Mouse (Mus musculus) T-cell, adult 2 months (primary cell): ENCODE data around the gene L3mbtl1.

ENCODE experiments used
- DNase-seq: peaks from one replicate; pipeline ENCODE4 v3.0.0; 2022; ENCODE audit warnings: low spot score

Gene L3mbtl1

DNA sequence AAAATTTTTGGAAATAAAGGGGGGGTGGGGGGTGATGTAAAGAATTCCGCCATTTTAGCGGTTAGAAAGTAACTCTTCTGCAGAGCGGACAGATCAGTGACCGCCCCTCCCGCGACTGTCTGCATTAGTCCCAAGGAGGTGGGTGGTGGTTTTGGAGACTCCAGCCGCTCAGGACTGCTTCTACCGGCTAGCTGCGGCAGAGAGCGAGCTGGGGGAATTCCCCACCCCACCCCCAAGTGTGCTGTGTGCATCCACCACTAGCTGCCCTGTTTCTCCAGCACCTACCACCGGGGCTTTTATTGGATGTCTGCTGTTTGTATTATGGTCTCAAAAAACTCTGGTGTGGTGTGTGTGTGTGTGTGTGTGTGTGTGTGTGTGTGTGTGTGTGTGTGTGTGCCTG, 659 bp downstream of the L3mbtl1 start:
- peak; percentile 10 for DNase-seq

DNA sequence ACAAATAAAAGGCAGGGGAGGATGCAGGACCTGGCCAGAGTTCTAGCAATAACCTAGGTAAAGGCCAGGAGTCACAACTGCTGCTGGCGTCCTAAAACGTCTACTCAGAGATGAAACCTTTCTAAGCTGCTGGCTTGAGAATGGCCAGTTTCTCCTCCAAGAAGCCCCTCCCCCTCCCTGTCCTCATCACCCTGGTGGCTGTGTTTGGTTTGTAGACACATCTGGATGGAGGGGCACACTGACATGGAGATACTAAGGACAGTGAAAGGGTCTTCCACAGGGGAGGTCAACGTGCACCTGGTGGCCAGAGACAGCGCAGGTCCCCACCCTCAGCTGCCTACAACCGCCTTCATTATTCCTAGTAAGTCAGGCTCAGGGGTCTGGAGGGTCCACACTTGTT, 3.7 kb downstream of the L3mbtl1 start:
- no peak for DNase-seq

DNA sequence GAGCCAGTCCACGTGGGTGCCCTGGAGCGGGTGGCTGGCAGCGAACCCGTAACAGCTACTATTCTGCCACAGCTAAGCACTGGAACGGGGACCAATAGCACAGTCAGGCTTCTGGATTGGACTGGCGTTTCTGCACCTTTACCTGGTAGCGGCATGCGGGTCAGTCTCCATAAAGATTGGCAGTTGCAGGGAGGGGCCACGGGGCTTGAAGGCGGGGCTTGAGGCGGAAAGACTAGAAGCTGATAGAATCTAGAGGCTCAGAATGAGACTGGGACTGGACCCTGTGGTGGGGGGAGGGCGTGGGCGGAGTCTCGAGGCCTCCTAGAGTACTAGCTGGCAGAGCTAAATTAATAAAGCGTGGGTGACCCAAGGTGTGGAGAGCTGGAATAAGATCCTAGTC, 4.5 kb downstream of the L3mbtl1 start:
- no peak for DNase-seq

DNA sequence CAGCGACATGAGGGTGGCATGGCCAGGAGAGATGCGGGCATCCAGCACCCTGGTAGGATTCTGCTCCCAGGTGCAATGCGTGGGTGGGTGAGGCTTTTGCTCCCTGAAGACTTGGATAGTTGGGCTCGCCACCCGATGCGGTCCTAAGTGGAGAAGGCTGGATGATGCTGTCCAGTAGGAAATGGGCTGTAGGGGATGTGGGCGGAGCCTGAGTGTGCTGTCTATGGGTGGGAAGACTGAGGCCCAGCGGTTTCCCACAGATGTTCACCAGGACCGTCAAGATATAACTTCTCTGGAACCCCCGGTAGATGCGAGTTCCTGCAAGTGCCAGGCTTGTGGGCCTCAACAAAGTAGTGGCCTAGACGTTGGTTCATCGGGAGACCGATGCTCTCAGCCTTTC, 4.9 kb downstream of the L3mbtl1 start:
- no peak for DNase-seq

DNA sequence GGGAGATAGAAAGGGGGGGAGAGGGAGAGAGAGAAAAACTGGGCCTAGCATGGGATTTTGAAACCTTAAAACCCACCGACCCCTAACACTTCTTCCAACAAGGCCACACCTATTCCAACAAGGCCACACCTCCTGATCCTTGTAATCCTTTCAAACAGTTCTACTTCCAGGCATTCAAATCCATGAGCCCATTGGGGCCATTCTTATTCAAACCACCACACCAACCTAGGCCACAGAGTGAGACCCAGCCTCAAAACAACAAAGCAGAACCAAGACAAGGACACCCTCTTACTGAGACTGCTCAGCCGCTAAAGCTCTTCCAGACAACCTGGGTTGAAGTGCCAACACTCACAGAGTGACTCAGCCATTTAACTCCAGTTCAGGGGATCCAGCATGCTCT, 7.5 kb downstream of the L3mbtl1 start:
- no peak for DNase-seq

DNA sequence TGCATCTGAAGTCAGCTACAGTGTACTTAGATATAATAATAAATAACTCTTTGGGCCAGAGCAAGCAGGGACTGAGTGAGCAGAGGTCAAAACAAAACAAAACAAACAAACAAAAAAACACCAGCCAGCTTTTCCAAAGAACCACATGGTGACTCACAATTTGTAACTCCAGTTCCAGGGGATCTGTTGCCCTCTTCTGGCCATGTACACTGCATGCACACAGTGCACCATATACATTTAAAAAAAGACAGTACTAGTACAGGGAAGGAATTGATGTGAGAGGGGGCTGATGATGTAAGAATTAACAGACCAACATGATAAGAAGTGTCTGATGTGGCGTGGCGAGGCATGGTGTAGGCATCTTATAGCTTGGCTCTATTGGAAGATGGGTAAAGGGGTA, 13.6 kb downstream of the L3mbtl1 start:
- no peak for DNase-seq

DNA sequence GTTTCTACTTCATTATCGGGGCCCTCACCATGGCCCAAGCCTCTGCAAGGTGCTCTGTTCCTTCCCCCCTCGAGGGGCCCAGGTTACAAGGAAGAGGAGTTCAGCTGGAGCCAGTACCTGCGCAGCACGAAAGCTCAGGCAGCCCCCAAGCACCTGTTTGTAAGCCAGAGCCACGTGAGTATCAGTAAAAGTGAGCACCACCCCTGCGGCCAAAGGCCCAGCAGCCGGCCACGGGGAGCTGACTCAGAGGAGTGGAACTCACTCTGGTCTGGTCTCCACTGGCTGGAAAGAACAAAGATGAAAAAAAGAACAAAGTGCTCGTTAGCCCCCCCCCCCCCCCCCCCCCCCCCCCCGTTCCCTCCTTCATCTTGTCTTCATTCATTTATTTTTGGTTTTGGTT, 18.0 kb downstream of the L3mbtl1 start:
- DNase-seq, result no peak

DNA sequence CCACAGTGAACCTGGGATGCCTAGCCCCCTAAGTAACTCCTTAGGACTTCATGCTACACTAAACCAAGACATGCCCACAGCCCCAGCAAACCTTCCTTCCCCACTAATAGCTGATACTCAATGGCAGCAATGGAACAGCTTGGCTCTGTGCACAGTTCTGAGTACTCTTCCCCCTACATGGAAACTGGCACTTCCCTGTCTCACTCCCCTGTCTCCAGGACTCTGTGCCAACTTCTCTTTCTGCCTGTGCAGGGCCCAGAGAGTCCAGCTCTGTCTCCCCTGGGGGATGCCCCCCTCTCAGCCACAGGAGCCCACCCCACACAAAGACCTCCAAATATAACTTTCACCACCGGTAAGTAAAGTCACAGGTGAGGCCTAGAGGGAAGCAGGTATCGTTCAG, 23.5 kb downstream of the L3mbtl1 start:
- no peak for DNase-seq

DNA sequence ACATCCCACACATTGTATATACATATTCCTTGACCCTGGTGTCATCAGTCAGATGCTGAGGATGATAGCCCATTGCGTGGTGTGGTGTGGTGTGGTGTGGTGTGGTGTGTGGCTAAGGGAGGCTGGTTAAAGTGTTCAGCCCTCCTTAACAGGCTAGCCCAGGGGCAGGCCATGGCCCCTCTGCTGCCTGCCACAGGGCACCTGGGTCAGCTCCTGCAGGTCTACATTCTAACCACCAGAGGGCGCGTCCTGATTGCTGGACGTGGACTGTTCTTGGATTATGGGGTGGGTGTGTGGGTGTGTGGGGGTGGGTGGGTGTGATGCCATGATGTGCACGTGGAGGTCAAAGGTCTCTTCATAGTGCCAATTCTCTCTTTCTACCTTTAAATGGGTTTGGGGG, 25.1 kb downstream of the L3mbtl1 start:
- DNase-seq, result peak; percentile 39

DNA sequence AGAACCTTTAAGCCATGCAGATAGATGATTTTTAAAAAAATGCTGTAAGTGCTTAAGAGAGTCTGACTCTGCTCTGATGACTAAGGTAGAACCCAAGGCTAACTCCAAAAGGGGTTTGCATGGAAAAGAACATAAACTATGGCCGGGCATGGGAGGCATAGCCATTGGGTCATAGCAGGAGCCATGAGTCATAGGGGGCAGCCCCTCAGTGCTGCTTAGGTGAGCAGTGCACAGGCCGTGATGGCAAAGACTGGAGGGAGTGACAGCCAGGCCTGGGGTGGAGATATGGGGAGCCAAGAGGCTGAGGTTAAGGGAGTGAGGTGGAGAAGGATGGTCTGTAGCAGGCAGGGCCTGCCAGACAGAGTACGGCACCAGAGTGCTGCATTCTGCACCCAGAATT, 25.8 kb downstream of the L3mbtl1 start:
- no peak for DNase-seq

DNA sequence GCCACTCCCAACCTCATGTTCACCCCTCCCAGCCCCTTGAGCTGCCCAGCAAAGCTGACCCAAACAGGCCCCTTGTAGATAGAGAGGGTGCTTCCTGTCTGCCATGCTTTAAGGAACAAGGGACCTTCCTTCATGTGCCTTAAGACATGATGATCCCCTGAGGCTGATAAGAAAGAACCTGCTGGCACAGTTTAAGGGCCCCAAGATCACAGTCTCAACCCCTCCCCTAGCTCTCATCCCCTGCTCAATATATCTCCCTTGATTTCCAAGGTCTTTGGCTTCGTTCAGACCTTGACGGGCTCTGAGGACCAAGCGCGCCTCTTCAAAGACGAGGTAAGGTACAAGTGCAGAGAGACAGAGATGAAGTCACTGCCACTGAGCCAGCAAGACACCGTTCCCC, 27.6 kb downstream of the L3mbtl1 start:
- no peak for DNase-seq

DNA sequence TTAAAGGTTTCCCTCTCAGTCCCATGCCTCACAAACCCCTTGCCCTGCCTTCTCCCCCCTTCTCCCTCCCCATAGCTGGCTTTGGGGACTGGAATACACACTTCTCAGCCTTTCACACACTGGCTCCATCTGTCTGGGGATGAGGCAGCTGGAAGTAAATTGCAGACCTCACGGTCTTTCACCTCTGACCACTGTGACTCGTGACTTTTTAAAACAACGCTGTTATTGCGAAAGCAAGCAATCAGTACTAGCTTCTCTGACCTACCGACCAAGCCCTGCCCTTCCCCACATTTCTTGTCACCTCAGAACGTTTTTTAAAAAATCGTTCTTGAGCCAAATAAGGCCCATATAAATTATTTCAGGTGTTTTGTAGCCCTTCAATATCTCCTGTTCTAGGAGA, 29.5 kb downstream of the L3mbtl1 start:
- no peak for DNase-seq

DNA sequence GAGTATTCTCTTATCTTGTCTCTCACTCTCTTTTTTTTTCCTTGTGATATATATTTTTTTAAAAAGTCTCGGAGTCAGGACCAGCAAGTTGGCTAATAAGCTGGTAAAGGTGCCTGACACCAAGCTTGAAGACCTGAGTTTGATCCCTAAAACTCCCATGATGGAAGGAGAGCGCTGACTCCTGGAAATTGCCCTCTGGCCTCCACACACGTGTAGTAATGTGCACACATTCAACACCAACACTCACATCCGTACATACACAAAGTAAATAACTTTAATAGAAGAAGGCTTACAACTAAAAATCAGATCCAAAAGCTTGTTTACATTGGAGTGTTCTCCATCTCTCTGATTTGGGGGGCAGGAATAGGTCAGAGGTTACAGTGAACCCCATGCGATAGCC, 29.9 kb downstream of the L3mbtl1 start:
- DNase-seq, result no peak

DNA sequence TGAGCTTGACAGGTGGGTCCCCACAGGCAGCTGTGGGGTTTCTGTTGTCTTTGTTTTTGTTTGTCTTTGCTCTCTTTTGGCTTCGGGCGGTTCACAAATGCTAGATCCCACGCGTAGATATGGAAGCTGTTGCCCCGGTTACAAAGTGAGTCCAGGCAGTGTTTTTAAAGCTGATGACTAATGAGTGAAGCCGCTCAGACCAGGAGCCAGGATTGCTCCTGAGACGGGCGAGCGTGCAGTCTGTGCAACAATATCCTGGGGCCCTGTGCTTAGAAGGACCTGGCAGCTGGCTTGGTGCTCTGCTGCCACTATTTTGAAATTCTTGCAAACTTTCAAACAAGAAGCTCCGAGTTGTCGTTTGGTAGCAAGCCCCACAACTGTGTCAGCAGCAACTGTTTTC, 30.4 kb downstream of the L3mbtl1 start:
- no peak for DNase-seq

DNA sequence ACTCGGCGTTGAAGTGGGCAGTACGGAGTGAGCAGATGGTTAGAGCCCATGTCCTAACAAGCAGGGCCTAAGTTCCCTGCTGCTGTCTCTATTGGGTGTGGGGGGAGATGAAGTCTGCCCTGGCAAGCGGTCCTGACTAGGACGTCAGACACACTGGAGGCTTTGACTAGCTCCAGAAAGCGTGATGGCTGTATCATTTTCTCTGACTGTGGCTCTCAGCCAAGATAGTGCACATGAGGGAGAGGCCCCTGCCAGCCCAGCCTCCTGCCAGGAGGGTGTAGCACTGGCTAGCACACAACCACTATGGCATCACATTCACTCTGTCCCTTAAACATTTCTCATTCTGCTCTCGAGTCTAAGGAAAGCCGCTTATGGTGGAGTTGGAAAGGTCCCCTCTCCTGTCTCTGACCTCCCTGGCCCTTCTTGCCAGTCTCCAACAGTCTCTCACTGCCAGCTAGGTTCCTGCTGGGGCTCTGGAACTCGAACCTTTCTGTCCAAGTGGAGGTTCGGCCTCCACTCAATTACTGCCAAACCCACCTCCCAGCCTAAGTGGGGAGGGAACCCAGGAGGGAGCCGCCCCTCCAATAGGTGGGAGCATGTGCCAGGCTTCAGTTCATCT, 32.0 kb downstream of the L3mbtl1 start:
- no peak for DNase-seq

DNA sequence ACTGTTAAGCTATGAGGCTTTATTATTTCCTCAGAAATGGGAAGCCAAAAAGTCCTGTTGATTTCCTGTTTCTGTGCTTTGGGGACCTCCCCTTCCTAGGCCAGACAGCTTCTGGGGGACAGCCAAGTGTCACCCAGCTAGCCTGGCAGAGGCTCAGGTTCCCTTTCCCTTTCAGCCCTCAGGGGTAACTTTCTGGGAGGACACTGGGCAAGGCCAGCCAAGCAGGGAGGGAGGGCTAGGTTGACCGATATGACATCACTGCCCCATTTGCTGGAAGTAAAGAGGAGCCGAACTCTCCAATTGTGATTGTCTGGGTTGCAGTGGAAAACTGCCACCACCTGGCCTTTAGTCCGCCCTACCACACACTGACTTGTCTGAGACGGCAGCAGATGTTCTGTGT, 32.7 kb downstream of the L3mbtl1 start:
- DNase-seq, result no peak

DNA sequence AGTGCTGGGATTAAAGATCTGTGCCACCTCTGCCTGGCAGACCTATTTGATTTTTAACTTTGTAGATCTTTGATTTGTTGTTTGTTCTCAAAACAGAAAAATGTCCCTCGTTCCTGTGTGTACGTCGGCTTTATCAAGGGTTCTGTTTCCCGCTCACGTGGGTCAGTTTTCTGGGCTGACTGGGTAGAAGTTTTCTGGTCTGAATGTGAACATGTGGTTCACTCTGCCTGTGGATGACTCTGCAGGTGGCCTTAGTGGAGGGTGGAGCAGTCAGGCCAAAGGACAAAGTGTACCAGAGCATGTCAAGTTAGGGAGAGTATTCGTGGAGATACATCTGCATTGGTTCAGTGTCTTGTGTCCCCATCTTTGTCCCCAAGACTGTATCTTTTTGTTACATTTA, 41.1 kb downstream of the L3mbtl1 start:
- no peak for DNase-seq

DNA sequence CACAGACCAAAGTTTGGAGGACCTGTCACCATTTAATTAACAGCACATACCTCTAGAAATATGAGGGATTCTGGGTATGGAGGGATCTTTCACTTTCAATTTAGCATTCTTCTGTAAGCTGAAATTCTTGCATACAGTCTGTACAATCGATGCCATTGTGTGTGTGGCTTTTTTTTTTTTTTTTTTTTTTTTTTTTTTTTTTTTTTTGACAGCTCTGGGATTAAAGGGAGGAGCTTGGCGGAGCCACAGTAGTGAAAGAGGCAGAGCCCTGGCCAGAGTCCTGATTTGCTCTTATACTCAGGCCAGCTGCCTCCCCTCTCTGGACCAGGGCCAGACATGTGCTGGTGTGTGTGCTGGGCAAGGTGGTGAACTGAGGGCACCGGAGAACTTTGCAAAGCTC, 42.7 kb downstream of the L3mbtl1 start:
- DNase-seq, result no peak

DNA sequence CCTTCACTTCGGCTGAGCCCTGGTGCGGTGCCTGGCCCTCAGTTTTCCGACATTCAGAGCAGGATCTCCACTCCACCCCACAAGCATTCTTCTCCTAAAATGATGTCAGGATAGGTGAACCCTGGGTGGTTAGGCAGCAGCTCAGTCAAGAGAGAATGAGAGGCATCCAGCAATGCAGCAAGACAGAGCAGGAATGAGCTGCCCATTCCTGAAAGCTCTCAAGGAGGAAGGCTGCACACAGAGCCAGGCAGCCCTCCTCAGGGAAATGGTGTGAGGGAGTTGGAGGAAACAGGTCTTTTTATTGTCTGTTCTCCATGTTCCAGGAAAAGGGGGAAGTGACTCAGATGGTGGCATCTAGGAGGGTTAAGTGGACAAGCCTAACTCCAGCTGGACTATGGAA, 43.5 kb downstream of the L3mbtl1 start:
- no peak for DNase-seq

DNA sequence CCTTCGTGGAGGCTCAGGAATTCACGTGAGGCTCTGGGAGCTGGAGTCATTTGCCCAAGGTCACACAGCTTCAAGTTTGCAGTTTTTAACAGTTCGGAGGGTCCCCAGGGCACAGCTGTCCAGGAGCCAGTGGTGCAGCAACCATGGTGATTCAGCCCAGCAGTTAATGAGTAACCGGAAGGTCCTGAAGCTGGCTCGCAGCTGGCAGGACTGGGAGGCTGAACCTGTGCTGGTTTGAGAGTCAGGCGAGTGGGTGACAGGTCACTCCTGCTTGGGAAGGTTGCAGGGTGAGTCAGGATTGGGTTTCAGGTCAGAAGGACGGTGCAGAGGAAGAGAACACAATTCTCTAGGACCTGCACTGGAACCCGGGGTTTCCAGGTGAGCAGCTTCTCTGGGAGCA, 43.9 kb downstream of the L3mbtl1 start, which contains the start of gene Sgk2:
Gene Sgk2, plus strand, starts transcription at position 113 of the 400 bp plus-strand sequence.
- DNase-seq, result no peak

DNA sequence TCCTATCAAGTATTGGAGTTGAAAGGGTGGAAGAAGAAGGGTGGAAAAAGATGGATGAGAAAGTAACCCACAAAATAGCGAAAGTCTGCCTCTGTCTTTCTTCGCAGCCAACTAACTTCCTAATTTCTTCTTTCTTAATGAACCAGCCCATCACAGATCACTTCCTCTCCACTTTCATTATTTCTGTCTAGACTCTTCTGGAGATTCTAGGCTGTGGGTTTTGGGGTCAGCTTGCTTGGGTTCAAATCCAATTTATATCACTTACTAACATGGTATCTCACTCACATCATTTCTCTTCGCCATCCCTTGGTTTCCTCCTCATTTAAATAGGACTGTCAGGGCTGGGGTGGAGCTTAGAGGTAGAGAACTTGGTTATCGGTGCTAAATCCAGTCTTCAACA, 45.0 kb downstream of the L3mbtl1 start:
- DNase-seq, result no peak

DNA sequence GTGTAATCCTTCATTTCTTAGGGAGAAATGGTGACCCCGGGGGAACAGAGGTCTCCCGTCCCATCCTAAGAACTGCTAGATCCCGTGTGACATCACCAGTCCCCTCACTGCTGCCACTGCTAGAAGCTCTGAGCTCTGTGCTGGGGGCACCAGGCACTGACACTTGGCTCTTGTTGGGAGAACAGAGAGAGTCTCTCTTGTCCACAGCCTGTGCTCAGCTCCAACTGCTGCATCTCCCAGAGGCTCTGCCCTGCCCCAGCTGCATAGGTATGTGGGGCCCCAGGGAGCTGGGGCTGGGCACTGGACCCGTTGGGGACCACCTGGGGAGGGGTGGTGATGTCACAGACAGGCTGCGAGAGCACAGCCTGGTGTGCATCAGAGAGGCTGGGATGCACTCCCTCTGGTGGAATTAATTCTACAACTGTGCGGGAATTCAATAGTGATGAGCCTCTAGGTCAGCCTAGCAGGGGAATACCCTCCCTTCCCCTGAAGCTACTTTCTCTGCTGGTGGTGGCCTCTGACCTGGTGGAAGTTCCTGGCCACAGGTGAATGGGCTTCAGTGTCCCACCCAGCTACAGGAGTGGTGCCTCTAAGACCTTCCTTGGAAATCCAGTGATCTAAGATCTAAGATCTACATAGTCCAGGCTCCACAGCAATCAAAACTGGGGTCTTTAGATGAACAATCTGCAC, 48.3 kb downstream of the L3mbtl1 start:
- no peak for DNase-seq

DNA sequence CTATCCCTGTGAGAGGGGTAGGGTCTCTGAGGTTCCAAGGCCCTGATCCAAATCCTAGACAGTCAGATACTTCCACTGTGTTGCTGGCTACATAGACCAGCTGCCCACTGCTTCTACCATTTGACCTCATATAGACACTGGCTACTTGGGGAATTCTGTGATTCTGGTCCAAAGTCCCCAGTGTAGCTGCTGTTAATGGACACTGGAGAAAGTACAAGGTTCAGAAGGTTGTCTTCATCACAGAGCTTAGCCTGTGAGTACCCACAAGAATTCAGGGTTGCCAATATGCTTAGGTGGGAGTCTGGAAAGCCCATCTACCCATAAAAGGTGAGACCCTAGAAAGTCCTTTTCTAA, 48.8 kb downstream of the L3mbtl1 start:
- no peak for DNase-seq

DNA sequence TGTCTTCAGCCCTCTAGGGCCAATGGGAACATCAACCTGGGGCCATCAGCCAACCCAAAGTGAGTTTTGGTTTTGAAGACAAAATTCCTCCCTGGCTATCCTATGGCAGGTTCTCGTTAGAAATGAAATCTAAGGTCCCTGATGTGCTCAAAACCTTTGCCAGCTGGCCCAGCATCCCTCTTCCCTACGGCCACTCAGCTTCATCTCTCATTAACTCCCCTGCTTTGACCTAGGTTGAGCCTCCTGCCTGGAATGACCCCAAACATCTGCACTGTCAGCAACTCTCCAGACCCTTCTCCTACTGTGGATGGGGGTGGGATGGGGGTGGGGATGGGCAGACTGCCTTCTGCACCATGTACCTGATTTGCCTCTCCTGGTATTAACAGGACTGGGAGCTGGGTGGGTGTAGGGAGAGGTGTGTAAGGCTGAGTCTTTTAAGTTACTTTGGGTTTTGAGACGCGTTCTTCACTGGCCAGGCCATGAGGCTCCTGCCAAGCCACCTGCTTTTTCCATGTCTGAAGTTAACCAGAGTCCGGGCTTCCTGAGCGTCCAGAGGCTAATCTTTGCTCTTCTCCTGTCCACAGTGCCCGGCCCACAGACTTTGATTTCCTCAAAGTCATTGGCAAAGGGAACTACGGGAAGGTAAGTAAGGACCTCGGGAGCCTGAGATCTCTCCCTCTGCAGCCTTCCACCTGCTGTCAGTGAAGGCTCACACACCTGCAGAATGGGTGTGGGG, 50.8 kb downstream of the L3mbtl1 start:
- no peak for DNase-seq
